Mouse (Mus musculus): ENCODE measurements around the gene Lrrc4.
A peak's percentile ranks its signal among the peaks of the same experiment; 100 is the strongest.

Gene Lrrc4

GRCm38 (mm10) chr6:28841569-28841968, 10.0 kb upstream of the Lrrc4 start:
- Histone ChIP-seq H3K4me1 (replicated peaks; ENCODE audit: low read depth, low read length) (no peaks in the 10 kb centered on the region), H3K36me3 (ENCODE audit: insufficient read depth, low read length) (no peaks in the 10 kb centered on the region), H3K9me3 (ENCODE audit: low read length) (no peaks in the 10 kb centered on the region), H3K4me3 (replicated peaks; ENCODE audit: low read length) (no peak overlapping the region), H3K27me3 (ENCODE audit: insufficient read depth, low read length) (no peaks in the 10 kb centered on the region)
- no peak for TF ChIP-seq POU5F1 (IDR thresholded peaks at IDR 0.05; ENCODE audit: borderline replicate concordance, low read length)

GRCm38 (mm10) chr6:28836600-28836999, 5.1 kb upstream of the Lrrc4 start:
- H3K27me3 ChIP-seq (ENCODE audit: insufficient read depth, low read length), result peaks cover 41% of the 10 kb centered on the region

GRCm38 (mm10) chr6:28834046-28834445, 2.5 kb upstream of the Lrrc4 start:
- H3K4me1 ChIP-seq (replicated peaks; ENCODE audit: low read depth, low read length), result peaks cover 23% of the 10 kb centered on the region
- H3K36me3 ChIP-seq (ENCODE audit: insufficient read depth, low read length), result peaks cover 4% of the 10 kb centered on the region
- peak overlapping the region; percentile 84; the same call in 1 of the 2 replicates for H3K4me3 ChIP-seq (replicated peaks; ENCODE audit: low read length)
- no peak for TF ChIP-seq NANOG (IDR thresholded peaks at IDR 0.05; ENCODE audit: borderline replicate concordance, low read length)
- no peak for TF ChIP-seq POU5F1 (IDR thresholded peaks at IDR 0.05; ENCODE audit: borderline replicate concordance, low read length)
- TF ChIP-seq CTCF (conservative IDR thresholded peaks at IDR 0.05; ENCODE audit: low read length), result no peak
- H3K27me3 ChIP-seq (ENCODE audit: insufficient read depth, low read length), result peaks cover 61% of the 10 kb centered on the region
- no peaks in the 10 kb centered on the region for H3K9me3 ChIP-seq (ENCODE audit: low read length)

More at GRCm38 (mm10) chr6:28836600-28836999, 5.1 kb upstream of the Lrrc4 start:
- Histone ChIP-seq H3K9me3 (ENCODE audit: low read length) (no peaks in the 10 kb centered on the region), H3K36me3 (ENCODE audit: insufficient read depth, low read length) (no peaks in the 10 kb centered on the region), H3K4me3 (replicated peaks; ENCODE audit: low read length) (no peak overlapping the region), H3K4me1 (replicated peaks; ENCODE audit: low read depth, low read length) (peaks cover 9% of the 10 kb centered on the region)
- TF ChIP-seq CTCF (conservative IDR thresholded peaks at IDR 0.05; ENCODE audit: low read length) (peak; percentile 24; the same call in 1 of the 2 replicates), POU5F1 (IDR thresholded peaks at IDR 0.05; ENCODE audit: borderline replicate concordance, low read length) (no peak), NANOG (IDR thresholded peaks at IDR 0.05; ENCODE audit: borderline replicate concordance, low read length) (no peak)

GRCm38 (mm10) chr6:28833380-28833822, 1.9 kb upstream of the Lrrc4 start:
- Histone ChIP-seq H3K4me3 (replicated peaks; ENCODE audit: low read length) (peak overlapping the region; percentile 84), H3K36me3 (ENCODE audit: insufficient read depth, low read length) (peaks cover 4% of the 10 kb centered on the region), H3K4me1 (replicated peaks; ENCODE audit: low read depth, low read length) (peaks cover 27% of the 10 kb centered on the region), H3K27me3 (ENCODE audit: insufficient read depth, low read length) (peaks cover 64% of the 10 kb centered on the region), H3K9me3 (ENCODE audit: low read length) (no peaks in the 10 kb centered on the region)
- TF ChIP-seq POU5F1 (IDR thresholded peaks at IDR 0.05; ENCODE audit: borderline replicate concordance, low read length) (no peak), NANOG (IDR thresholded peaks at IDR 0.05; ENCODE audit: borderline replicate concordance, low read length) (no peak), CTCF (conservative IDR thresholded peaks at IDR 0.05; ENCODE audit: low read length) (no peak)

- TF ChIP-seq NANOG (IDR thresholded peaks at IDR 0.05; ENCODE audit: borderline replicate concordance, low read length), result no peak
- no peak for TF ChIP-seq POU5F1 (IDR thresholded peaks at IDR 0.05; ENCODE audit: borderline replicate concordance, low read length)
- no peak for TF ChIP-seq CTCF (conservative IDR thresholded peaks at IDR 0.05; ENCODE audit: low read length)
- no peaks in the 10 kb centered on the region for H3K9me3 ChIP-seq (ENCODE audit: low read length)
- H3K4me1 ChIP-seq (replicated peaks; ENCODE audit: low read depth, low read length), result peaks cover 32% of the 10 kb centered on the region
- peaks cover 64% of the 10 kb centered on the region for H3K27me3 ChIP-seq (ENCODE audit: insufficient read depth, low read length)
- H3K36me3 ChIP-seq (ENCODE audit: insufficient read depth, low read length), result peaks cover 4% of the 10 kb centered on the region
- H3K4me3 ChIP-seq (replicated peaks; ENCODE audit: low read length), result peak overlapping the region; percentile 84
These were observed 1.3 kb upstream of the Lrrc4 start for GRCm38 (mm10) chr6:28832751-28833291.

- H3K4me1 ChIP-seq (replicated peaks; ENCODE audit: low read depth, low read length), result peaks cover 38% of the 10 kb centered on the region
- H3K27me3 ChIP-seq (ENCODE audit: insufficient read depth, low read length), result peaks cover 64% of the 10 kb centered on the region
- TF ChIP-seq NANOG (IDR thresholded peaks at IDR 0.05; ENCODE audit: borderline replicate concordance, low read length) (no peak), POU5F1 (IDR thresholded peaks at IDR 0.05; ENCODE audit: borderline replicate concordance, low read length) (no peak), CTCF (conservative IDR thresholded peaks at IDR 0.05; ENCODE audit: low read length) (no peak)
- no peaks in the 10 kb centered on the region for H3K9me3 ChIP-seq (ENCODE audit: low read length)
- peaks cover 4% of the 10 kb centered on the region for H3K36me3 ChIP-seq (ENCODE audit: insufficient read depth, low read length)
- peak overlapping the region; percentile 84 for H3K4me3 ChIP-seq (replicated peaks; ENCODE audit: low read length)
These were observed 555 bp upstream of the Lrrc4 start for GRCm38 (mm10) chr6:28831854-28832750.

- H3K4me1 ChIP-seq (replicated peaks; ENCODE audit: low read depth, low read length), result peaks cover 43% of the 10 kb centered on the region
- TF ChIP-seq CTCF (conservative IDR thresholded peaks at IDR 0.05; ENCODE audit: low read length) (no peak), POU5F1 (IDR thresholded peaks at IDR 0.05; ENCODE audit: borderline replicate concordance, low read length) (no peak), NANOG (IDR thresholded peaks at IDR 0.05; ENCODE audit: borderline replicate concordance, low read length) (no peak)
- H3K27me3 ChIP-seq (ENCODE audit: insufficient read depth, low read length), result peaks cover 57% of the 10 kb centered on the region
- no peak overlapping the region for H3K4me3 ChIP-seq (replicated peaks; ENCODE audit: low read length)
- no peaks in the 10 kb centered on the region for H3K9me3 ChIP-seq (ENCODE audit: low read length)
- peaks cover 4% of the 10 kb centered on the region for H3K36me3 ChIP-seq (ENCODE audit: insufficient read depth, low read length)
These were observed 1.2 kb downstream of the Lrrc4 start for GRCm38 (mm10) chr6:28830306-28830705.

GRCm38 (mm10) chr6:28828593-28828992, 3.0 kb downstream of the Lrrc4 start:
- peaks cover 4% of the 10 kb centered on the region for H3K36me3 ChIP-seq (ENCODE audit: insufficient read depth, low read length)
- H3K27me3 ChIP-seq (ENCODE audit: insufficient read depth, low read length), result peaks cover 39% of the 10 kb centered on the region
- no peak for TF ChIP-seq POU5F1 (IDR thresholded peaks at IDR 0.05; ENCODE audit: borderline replicate concordance, low read length)
- no peak overlapping the region for H3K4me3 ChIP-seq (replicated peaks; ENCODE audit: low read length)
- no peaks in the 10 kb centered on the region for H3K9me3 ChIP-seq (ENCODE audit: low read length)
- H3K4me1 ChIP-seq (replicated peaks; ENCODE audit: low read depth, low read length), result peaks cover 36% of the 10 kb centered on the region
